Mouse (Mus musculus) adrenal gland, adult 8-10 months (tissue): ENCODE data around the gene Gm21972. TPM values are rescaled to one million over a fixed set of nuclear protein-coding genes. Genes with fewer than 3 reads are reported as not detected.

Experiments used
- DNase-seq: peaks from one replicate; pipeline ENCODE4 v3.0.0; 2022
- total RNA-seq, 4 experiments: library from RNA; stranded (reverse); gene quantifications; 2 replicates each; pipeline ENCODE4 v1.2.4; 2022

Gm21972 gene
- total RNA-seq, result 1 to 10 TPM in 3 of 4 experiments, not detected in 1; 1.9 to 4.2 (median 2.3) TPM

DNA sequence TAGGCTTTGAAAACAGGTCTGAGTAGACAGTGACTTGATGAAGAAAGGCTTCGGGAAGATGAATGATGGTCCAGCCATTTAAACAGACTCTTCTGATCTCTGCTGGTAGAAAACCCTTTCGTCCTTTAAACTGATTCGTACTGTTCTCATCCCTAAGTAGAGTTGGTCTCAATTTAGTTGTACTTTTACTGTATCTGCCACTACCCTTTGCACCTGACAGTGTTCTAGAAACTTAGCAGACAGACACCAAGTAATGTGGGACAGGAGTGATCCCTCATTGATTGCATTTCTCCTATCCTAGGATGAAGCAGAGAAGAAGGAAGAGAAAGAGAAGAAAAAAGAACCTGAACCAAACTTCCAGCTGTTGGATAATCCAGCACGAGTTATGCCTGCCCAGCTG lies at the start of gene Gm21972:
Gene Gm21972, plus strand, starts transcription at position 301 of the 400 bp plus-strand sequence.
- no peak for DNase-seq

DNA sequence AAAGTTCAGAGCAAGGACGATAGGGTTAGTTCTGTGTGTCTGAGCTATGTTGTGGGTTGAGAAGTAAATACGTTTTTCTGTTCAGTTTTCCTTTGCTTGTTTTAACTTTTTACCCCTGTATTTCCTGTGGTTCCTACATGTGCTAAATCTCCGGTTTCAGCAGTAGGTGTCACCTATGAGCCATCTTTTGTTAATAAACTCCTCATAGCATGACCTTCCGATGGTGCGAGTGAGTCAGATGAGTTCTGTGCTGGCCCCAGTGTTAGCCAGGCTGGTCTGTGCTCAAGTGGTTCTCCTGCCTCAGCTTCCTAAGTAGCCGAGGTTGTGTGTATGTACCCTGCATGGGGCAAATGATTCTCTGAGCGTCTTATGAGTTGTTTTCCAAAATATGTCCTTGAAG lies 39.0 kb upstream of the Gm21972 start:
- peak; percentile 5 for DNase-seq

DNA sequence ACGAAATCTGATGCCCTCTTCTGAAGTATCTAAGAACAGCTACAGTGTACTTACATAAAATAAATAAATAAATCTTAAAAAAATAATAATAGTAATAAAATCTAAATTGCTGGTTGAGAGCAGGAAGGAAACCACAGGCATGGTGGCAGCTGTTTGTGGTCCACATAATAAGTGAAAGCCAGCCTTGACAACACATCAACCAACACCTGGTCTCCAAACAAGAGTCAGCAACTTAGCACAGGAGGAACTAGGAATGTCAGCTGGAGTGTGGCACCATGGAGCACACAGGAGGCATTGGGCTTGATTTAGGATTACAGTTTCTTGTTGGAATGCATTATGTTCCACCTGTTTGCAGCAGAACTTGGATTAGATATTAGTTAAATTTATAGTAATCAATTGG lies 28.4 kb upstream of the Gm21972 start:
- no peak for DNase-seq

DNA sequence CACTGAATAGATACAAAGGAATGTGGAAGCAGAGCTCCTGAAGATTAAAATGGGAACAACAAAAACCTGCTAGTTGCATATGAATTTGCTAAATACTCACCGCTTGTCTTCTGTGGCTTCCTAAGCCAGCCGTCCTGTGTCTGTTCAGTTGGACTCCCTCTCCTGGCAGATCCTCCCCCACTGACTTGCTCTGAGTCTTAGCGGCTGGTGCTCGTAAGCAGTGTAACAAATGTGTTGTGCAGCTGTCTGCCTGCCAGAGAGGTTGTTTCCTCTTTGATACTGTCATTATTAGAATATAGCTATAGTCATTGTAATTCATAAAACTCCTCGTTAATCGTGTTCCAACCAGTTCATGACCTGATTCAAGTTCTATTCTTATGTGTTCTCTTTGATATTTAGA lies 21.7 kb upstream of the Gm21972 start, which contains the start of gene Htr2b:
Gene Htr2b, minus strand, starts transcription at position 192 of the 400 bp plus-strand sequence.
- DNase-seq, result no peak

DNA sequence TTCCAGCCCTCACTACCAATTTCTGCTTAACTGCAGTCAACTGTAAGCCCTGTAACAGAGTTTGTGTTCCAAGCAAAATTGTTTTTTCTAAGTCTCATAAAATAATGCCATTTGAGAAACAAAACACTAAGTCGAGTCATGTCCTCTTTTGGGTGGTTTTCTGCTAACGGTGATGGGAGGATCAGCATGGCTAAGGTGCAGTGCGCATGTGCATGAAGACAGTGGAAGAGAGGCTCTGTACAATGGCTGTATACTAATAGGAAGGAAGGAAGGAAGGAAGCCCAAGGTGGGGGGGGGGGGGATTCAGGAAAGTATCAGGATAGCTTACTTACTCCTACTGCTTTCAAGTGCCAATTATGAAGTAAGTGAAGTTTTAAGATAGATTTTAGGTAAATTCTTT lies 19.3 kb upstream of the Gm21972 start:
- DNase-seq, result no peak

DNA sequence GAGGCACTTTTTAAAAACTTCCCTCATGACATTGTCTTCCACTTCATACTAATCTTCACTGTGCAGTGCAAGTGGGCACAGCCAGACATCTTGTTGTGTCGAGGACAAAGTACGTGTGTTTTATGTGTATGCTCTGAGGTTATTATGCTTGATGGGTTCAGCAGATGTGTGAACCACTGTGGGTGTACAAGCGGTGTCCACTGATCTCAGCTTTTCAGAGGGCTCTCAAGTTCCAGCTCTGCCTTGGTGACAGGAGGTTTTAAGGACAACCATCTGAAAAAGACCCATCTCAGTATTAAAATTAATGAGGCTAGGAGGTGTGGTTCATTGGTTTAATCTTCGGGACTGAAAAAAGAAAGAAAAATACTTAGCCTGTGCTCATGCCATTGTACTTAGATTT lies 13.9 kb upstream of the Gm21972 start:
- DNase-seq, result no peak

DNA sequence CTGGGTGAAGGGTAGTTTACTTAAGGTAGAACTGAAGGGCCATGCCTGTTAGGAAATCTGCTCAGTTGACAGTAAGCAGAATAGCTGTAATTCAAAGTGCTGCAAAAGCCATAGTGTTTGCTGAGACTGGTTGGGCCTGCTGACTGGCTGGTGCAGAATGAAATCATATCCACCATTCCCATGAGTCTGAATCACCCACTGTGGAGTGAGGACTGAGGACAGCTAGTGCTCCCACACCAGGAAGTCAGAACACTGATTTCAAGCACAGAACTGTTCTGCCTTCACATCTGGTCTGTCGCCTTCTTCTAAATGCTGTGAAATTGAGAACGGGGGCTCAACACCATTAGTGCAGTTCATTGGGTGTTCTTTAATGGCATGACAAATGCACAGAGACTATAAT lies 7.4 kb upstream of the Gm21972 start:
- DNase-seq, result no peak

DNA sequence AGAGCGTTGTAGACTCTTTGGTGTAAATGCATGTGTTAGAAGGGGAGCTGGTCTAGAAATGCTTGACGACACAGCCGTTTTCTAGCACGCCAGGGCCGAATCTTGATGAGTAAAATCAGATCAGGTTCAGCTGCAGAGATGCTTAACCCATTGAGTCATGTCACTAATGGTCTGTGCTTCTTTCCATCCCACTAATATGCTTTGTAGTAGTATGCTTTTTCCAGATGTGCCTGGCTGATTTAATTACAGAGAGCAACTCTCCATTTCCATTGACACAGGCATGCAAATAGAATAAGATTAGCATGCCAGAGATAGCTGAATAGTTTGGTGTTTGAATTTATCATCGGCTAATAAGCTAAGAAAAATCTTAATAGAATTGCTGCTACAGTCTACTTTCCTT lies 1.9 kb downstream of the Gm21972 start:
- DNase-seq, result no peak

DNA sequence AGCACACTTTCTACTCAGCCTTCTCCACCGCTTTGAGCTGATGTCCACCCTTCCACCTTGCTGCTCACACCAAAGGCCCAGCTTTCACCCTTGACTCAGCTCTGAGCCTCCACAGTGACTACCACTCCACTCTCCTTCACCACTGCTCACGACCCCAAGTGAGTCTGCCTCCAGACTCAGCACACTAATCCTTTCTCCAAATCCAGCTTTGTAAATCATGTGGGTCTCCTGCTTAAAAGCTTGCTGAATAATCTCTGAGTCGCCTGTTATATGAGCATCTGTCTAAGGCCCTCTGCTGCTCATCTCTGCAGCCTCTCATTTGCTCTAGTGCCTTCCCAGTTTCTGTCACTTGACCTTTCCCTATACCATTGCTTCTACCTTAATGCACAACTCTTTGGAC lies 7.6 kb downstream of the Gm21972 start:
- DNase-seq, result no peak

DNA sequence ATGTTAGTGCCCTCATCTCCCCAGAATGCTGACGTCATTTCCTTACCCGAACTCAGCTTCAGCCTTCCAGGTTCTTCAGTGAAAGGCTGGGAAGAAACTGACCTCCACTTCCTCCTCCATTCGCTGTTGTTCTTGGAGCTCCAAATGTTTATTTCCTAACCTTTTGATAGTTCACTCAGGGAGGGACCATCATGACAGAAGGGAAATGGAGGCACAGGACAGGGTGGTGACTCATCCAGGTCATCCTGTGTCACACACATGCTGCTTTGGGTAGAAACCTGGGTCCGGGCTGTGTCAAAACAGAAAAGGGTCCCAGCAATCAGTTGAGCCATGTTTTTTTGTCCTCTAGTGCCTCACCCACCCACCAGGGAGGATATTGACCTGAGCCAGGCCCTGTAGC lies 9.7 kb downstream of the Gm21972 start:
- DNase-seq, result no peak

DNA sequence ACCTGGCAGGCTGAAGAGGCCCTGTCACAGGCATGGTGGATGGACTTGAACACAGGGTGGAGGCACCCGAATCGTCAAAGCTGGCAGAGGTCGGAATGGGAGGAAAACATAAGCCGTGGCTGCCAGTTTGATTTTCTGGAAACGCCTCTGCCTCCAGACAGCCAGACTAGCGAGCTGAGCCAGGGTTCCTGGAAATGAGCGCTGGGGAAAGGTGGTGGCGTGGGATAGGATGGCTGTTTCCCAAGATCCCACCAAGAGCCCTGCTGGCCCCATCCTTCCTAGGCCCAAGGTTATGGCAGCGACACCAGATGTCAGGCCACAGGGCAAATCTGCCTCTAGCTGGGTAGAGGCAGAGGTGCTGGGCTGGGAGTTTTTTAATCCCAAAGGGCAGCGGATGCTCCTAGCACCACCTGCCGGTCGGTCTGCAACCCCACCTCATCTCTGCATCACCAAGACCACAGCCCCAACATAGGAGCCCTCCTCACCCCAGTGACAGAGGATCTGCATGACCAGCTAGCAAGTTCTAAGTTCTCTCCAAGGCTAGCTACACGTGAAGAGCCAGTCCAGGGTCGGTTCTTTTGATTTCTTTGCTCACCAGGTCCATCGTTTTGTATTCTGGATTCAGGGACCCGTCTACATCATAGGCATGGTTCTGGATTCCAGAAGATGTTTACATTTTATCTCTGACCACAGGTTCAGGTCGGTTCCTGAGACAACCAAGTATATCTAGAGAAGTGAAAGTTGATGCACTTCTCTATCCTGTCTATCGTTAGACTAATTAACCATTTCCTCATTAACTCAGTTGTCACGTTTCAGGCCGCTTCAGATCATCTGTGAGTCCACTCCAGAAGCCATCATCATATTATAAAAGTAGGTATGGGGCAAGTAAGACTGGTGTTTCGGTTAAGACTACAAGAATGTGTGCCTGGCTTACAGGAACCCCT lies 10.8 kb downstream of the Gm21972 start:
- no peak for DNase-seq

DNA sequence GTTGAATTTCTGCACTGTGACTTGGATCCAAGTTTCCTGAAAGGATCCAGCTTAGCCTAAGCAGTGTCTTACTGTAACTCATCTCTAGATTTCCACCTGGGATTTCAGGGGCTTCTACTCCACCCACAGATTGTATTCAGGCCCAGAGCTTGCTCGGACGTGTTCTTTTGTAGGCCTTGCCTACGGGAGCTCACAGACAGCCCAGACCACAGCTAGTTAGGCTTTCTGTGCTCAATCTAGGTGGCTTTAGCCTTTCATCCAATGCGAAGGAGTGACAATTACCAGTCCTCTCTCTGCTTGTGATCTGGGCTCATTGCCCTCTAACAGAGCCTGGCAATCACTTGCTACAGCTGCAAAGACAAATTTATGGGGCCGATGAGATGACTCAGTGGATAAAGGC lies 12.9 kb downstream of the Gm21972 start:
- DNase-seq, result no peak

DNA sequence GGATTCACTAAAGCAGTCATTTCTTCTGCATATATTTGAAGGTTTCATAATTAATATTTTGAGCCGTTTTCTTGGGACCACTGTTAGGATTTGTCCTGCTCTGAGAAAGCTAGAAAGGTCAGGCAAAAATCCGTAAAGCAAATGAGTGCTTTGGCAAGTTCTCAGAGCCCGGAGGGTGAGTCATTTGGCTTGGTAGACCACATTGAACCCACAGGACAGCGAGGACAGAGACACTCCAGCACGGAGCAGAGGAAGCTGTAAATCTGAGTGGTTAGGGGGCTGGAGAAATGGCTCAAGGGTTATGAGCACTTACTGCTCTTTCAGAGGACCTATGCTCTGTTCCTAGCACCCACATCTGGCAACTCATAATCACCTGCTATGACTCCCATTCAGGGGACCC lies 14.1 kb downstream of the Gm21972 start:
- DNase-seq, result peak; percentile 46

DNA sequence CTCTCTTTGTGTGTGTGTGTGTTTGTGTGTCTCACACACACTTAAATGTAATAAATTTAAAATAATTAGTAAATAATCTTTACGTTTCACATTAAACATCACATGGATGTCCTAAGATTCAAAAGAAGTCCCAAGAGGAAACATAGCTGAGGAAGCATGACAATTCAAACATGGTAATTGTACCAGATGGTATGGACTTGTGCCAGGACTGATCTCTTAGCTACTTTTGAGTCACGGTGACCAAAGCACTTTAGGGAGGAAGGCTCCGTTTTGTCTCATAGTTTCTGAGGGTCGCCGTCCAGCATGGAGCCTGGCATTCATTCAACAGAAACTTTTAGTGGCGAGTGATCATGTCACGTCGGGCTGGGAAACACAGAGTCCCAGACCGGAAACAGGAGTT lies 14.7 kb downstream of the Gm21972 start:
- DNase-seq, result no peak

DNA sequence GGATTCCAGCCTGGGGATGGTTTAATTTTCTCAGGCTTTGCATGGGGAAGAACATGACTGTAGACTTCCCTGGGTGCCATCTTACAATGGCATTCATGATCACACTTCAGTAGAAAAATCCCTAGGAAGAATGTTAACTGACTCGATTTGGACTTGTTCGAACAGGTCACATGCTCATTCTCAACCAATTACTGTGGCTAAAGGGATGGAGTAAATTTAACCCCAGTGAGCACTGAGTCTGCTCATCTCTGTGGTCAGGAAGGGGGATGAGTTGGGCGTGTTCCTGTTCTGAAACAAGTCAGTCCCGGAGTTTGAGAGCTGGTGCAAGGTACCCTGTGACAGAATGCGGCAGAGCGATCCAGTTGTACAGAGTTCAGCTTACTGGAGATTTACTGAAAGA lies 17.5 kb downstream of the Gm21972 start:
- no peak for DNase-seq

DNA sequence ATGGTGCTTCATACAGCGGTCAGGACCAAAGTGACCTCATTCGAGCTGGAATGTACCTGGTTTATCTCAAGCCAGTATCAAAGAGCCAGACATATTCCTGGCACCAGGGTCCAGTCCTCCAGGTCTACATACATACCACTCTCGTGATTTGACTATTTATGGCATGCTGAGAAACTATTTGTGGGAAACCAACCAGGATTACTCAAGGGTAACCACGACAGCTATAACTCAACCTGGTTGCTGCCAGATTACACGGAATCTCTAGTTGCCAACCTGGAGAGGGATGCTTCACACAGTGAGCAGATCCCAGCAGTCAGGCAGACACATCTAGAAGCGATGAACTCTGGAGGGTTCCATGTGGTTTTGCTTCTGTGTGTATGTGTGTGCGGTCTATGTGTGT lies 17.9 kb downstream of the Gm21972 start:
- DNase-seq, result no peak

DNA sequence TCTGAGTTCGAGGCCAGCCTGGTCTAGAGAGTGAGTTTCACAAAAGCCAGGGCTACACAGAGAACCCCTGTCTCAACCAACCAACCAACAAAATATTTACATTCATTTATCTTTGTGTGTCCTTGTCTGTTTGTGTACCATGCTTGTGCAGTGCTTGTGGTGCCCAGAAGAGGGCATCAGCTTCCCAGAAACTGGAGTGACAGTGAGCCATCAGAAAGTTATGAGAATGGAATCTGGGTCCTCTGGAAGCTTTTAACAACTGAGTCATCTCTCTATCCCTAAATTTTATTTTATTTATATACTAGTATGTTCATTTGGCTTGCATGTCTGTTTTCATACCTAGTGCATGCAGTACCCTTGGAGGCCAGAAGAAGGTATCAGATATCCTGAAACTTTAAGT lies 19.2 kb downstream of the Gm21972 start:
- DNase-seq, result no peak

DNA sequence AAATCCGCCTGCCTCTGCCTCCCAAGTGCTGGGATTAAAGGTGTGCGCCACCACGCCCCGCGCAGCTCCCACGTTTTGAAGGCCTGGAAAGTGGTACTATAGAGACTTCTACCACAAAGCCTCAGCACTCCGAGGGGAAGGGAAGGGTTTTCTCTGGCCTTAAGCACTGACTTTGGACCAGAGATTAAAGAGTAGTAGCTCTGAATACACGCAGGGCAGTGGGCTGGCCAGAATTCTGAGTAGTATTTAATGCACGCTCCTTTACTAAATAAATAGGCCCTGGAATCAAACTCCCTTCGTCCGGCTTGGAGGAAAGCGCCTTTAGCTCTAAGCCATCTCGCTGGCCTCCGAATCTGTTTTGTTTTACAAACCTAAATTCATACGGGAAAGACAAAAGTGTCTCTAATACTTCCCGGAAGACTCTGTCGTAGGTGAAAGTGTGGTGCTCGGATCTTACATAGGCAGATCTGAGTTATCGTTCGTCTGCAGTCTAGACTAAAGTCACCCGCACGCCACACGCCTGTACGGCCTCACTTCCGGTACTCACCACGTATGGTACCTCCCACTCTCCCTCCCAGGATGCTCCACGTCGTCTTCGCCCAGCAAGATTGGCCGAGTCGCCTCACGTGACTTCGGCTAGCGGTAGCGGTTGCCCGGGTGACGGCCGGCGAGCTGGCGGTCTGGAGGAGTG lies 20.8 kb downstream of the Gm21972 start, which contains the start of gene Armc9:
Gene Armc9, plus strand, starts transcription at position 648 of the 691 bp plus-strand sequence.
- peak; percentile 95 for DNase-seq

DNA sequence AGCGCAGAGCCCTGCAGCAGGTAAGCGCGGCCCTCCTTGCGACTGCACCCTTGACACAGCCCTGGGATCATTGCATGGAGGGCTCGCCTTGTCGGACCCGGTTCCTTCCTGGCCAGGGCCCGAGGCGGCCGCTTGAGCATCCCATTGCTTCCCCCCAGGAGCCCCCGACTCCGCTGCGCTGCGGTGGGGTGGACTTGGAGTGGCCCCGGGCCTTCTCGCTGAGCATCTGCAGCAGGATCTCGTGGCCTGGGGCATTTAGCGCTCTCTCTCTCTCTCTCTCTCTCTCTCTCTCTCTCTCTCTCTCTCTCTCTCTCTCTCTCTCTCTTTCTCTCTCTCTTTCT lies 21.4 kb downstream of the Gm21972 start:
- DNase-seq, result no peak

DNA sequence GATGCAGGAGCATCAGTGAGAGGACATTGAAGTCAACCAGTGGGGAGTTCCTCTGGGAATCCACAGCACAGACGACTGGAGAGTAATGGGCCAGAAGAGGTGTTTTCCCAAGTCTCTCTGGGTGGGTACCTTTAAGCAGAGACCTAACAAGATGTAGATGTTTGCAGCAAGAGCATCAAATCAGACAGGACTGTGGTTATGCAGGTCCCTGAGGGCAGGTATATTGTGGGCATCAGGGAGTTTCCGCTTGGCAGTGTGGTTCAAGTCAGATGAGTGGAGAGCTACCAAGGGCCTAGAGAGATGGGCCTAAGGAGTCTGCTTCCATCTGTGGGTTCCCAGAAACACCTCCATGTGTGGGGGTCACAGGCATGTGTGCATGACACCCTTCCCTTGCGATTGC lies 22.6 kb downstream of the Gm21972 start:
- DNase-seq, result no peak

DNA sequence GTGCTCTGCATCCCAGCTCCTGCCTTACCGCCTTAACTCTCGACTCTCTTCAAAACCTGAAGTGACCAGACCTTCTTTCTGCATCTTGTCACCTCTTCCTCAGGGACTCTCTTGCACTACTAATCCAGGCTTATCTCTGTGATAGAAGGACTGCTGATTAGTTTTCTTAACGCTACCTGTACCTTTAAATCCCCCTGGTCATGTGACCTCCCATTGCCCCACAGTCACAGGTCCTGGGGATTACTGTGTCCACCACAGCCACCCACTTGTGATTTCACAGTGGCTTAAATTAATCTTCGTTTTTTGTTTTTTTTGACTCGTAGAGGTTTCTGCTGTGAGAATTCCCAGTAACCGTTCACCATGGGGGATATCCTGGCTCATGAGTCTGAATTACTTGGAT lies 23.2 kb downstream of the Gm21972 start:
- DNase-seq, result no peak

DNA sequence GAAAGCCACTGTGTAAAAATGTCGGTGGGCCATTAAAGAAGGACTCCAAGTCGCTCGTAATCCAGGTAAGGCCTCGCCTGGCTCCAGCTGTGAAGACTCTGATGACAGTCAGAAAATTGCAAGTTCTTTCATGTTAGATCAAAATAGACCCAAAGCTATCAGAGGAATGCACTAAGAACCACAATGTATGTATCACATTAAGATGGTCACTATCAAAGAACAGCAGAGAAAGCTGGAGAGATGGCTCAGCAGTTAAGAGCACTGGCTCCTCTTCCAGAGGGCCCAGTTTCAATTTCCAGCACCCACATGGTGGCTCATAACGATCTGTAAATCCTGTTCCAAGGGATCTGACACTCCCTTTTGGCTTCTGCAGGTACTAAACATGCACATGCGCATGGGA lies 26.6 kb downstream of the Gm21972 start:
- no peak for DNase-seq

DNA sequence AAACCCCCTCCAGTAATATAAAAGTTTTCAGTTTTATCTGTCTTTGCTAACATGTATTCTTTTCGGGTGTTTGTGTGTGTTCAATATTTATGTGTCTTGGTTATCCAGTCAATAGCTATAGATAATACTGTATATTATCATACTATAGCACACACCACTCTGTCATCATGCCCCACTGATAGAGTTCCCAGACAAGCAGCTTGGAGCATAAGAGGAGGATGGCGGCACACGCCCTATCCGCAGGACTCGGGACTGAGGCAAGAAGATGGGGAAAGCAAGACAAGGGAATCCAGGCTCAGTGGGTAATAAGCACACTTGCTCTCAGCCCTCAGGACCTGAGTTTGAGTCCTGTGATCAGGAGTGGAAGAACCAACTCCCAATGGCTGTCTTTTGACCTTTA lies 27.0 kb downstream of the Gm21972 start:
- DNase-seq, result no peak

DNA sequence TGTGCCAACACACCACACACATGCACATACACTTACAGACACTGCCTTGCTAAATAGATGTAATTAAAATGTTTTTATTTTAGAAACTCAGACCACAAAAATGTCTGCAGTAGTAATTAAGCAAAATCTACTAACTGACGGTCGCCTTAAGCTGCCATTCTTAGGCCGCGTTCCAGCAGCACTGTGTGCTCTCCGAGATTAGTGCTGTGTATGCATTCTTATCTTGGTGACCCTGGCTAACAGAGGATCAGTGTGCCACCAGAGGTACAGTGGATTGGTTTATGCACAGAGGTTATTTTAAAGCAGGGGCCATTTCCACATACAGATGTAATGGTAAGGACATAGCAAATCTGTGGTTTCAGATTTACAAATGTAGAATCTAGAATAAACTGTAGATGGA lies 27.6 kb downstream of the Gm21972 start:
- DNase-seq, result no peak
